Mouse (Mus musculus) CH12.LX (cell line): Measurements from ENCODE around the gene 1810043G02Rik. TPM values are rescaled to one million over a fixed set of nuclear protein-coding genes. Genes with fewer than 3 reads are reported as not detected.

Experiments used
- DNase-seq: peaks from one replicate; pipeline ENCODE4 v3.0.0-alpha.2; 2013; ENCODE audit errors: extremely low read depth
- H3K27ac ChIP-seq: 2 replicates; pipeline ENCODE4 v1.5.1; 2012; ENCODE audit warnings: low read depth, mild to moderate bottlenecking, control low read depth, moderate library complexity; ENCODE audit not compliant: insufficient read depth
- H3K27me3 ChIP-seq: replicated peaks from 2 replicates; pipeline ENCODE3; 2012; ENCODE audit warnings: inconsistent platforms
- H3K36me3 ChIP-seq, 2 experiments: replicated peaks in 1 of 2; 2 replicates each; pipeline versions ENCODE3 to v1.6.1; 2012; ENCODE audit warnings: inconsistent platforms in 1 of 2, low read length in 1 of 2, mild to moderate bottlenecking in 1 of 2, mixed read lengths in 1 of 2, moderate library complexity in 1 of 2; ENCODE audit not compliant: control insufficient read depth in 1 of 2, insufficient read depth in 1 of 2
- H3K4me1 ChIP-seq, 2 experiments: 2 replicates each; pipeline ENCODE4 v1.6.1; 2012; ENCODE audit warnings: inconsistent platforms in 1 of 2, moderate library complexity in 1 of 2; ENCODE audit not compliant: insufficient read depth in 2 of 2, control insufficient read depth in 1 of 2
- H3K4me2 ChIP-seq: 2 replicates; pipeline ENCODE4 v1.6.1; 2012; ENCODE audit warnings: low read depth, mild to moderate bottlenecking, control low read depth; ENCODE audit not compliant: poor library complexity, insufficient read depth, severe bottlenecking
- H3K4me3 ChIP-seq, 3 experiments: fragments of 150-350 bp in 1 of 3; sonication (generic) in 1 of 3; replicated peaks in 1 of 3; 2 replicates each; pipeline versions ENCODE3 to v1.5.1; 2011 to 2012; ENCODE audit warnings: low read depth in 2 of 3, low read length in 2 of 3, mild to moderate bottlenecking in 2 of 3, moderate library complexity in 2 of 3, control low read depth in 1 of 3, improper control_type of control experiment in 1 of 3, inconsistent platforms in 1 of 3, mixed read lengths in 1 of 3; ENCODE audit not compliant: poor library complexity in 1 of 3
- H3K79me2 ChIP-seq: replicated peaks from 2 replicates; pipeline ENCODE4 v1.6.1; 2012; ENCODE audit warnings: mild to moderate bottlenecking, moderate library complexity; ENCODE audit not compliant: control insufficient read depth, poor library complexity, insufficient read depth, severe bottlenecking; ENCODE audit errors: extremely low read depth
- H3K9ac ChIP-seq: 2 replicates; pipeline ENCODE4 v1.6.1; 2012; ENCODE audit warnings: low read depth, mild to moderate bottlenecking, control low read depth, moderate library complexity; ENCODE audit not compliant: insufficient read depth
- H3K9me3 ChIP-seq: replicated peaks from 2 replicates; pipeline ENCODE3; 2012; ENCODE audit warnings: low read length, inconsistent platforms, mixed read lengths
- BHLHE40 ChIP-seq: IDR thresholded peaks from 2 replicates; pipeline ENCODE4 v1.6.1; 2011; ENCODE audit warnings: mild to moderate bottlenecking, low read depth, low read length, improper control_type of control experiment
- CHD2 ChIP-seq: IDR thresholded peaks from 2 replicates; pipeline ENCODE4 v1.6.1; 2011; ENCODE audit warnings: low read length, improper control_type of control experiment
- ELF1 ChIP-seq: IDR thresholded peaks from 2 replicates; pipeline ENCODE4 v1.6.1; 2014; ENCODE audit warnings: low read depth, mild to moderate bottlenecking, inconsistent platforms, low read length, improper control_type of control experiment
- EP300 ChIP-seq: IDR thresholded peaks from 2 replicates; pipeline ENCODE4 v1.6.1; 2011; ENCODE audit warnings: low read length, improper control_type of control experiment
- GABPA ChIP-seq: IDR thresholded peaks from 2 replicates; pipeline ENCODE4 v1.6.1; 2012; ENCODE audit warnings: low read depth, low read length, improper control_type of control experiment, inconsistent platforms; ENCODE audit not compliant: insufficient replicate concordance
- HCFC1 ChIP-seq: IDR thresholded peaks from 2 replicates; pipeline ENCODE4 v1.6.1; 2012; ENCODE audit warnings: low read depth, mild to moderate bottlenecking, inconsistent platforms, low read length, improper control_type of control experiment
- IRF4 ChIP-seq: IDR thresholded peaks from 2 replicates; pipeline ENCODE4 v1.6.1; 2014; ENCODE audit warnings: low read depth, mild to moderate bottlenecking, inconsistent platforms, low read length, improper control_type of control experiment
- KAT2A ChIP-seq: IDR thresholded peaks from 2 replicates; pipeline ENCODE4 v1.6.1; 2012; ENCODE audit warnings: low read length, improper control_type of control experiment, inconsistent platforms; ENCODE audit not compliant: insufficient replicate concordance
- MAX ChIP-seq: IDR thresholded peaks from 2 replicates; pipeline ENCODE4 v1.6.1; 2011; ENCODE audit warnings: low read length, improper control_type of control experiment
- MEF2A ChIP-seq: IDR thresholded peaks from 2 replicates; pipeline ENCODE4 v1.6.1; 2014; ENCODE audit warnings: low read depth, mild to moderate bottlenecking, inconsistent platforms, low read length, improper control_type of control experiment, borderline replicate concordance
- MXI1 ChIP-seq: IDR thresholded peaks from 2 replicates; pipeline ENCODE4 v1.6.1; 2011; ENCODE audit warnings: mild to moderate bottlenecking, low read depth, low read length, improper control_type of control experiment
- NELFE ChIP-seq: IDR thresholded peaks from 2 replicates; pipeline ENCODE4 v1.6.1; 2011; ENCODE audit warnings: low read depth, low read length, improper control_type of control experiment
- NRF1 ChIP-seq: IDR thresholded peaks from 2 replicates; pipeline ENCODE4 v1.6.1; 2014; ENCODE audit warnings: low read depth, mild to moderate bottlenecking, inconsistent platforms, low read length, improper control_type of control experiment, moderate library complexity
- PAX5 ChIP-seq: IDR thresholded peaks from 2 replicates; pipeline ENCODE4 v1.6.1; 2012; ENCODE audit warnings: low read length, inconsistent platforms, mixed read lengths
- POLR2A ChIP-seq: IDR thresholded peaks from 2 replicates; pipeline ENCODE4 v1.6.1; 2011; ENCODE audit warnings: low read depth, mild to moderate bottlenecking, improper control_type of control experiment, low read length
- POLR2AphosphoS2 ChIP-seq: IDR thresholded peaks from 2 replicates; pipeline ENCODE4 v1.6.1; 2011; ENCODE audit warnings: low read depth, low read length, improper control_type of control experiment
- RCOR1 ChIP-seq: conservative IDR thresholded peaks from 2 replicates; pipeline ENCODE4 v1.6.1; 2012; ENCODE audit warnings: low read depth, mild to moderate bottlenecking, inconsistent platforms, low read length, improper control_type of control experiment
- SIN3A ChIP-seq: IDR thresholded peaks from 2 replicates; pipeline ENCODE4 v1.6.1; 2012; ENCODE audit warnings: low read length, improper control_type of control experiment, inconsistent platforms
- SMC3 ChIP-seq: IDR thresholded peaks from 2 replicates; pipeline ENCODE4 v1.6.1; 2011; ENCODE audit warnings: low read depth, low read length, improper control_type of control experiment
- TCF12 ChIP-seq: IDR thresholded peaks from 2 replicates; pipeline ENCODE4 v1.6.1; 2014; ENCODE audit warnings: low read depth, mild to moderate bottlenecking, inconsistent platforms, low read length, improper control_type of control experiment
- UBTF ChIP-seq: IDR thresholded peaks from 2 replicates; pipeline ENCODE4 v1.6.1; 2012; ENCODE audit warnings: low read depth, mild to moderate bottlenecking, inconsistent platforms, low read length, improper control_type of control experiment, moderate library complexity
- USF1 ChIP-seq: IDR thresholded peaks from 2 replicates; pipeline ENCODE4 v1.6.1; 2014; ENCODE audit warnings: low read depth, mild to moderate bottlenecking, inconsistent platforms, low read length, improper control_type of control experiment
- USF2 ChIP-seq: conservative IDR thresholded peaks from 2 replicates; pipeline ENCODE4 v1.6.1; 2011; ENCODE audit warnings: low read depth, low read length, improper control_type of control experiment
- ZKSCAN1 ChIP-seq: IDR thresholded peaks from 2 replicates; pipeline ENCODE4 v1.6.1; 2012; ENCODE audit warnings: low read depth, inconsistent platforms, low read length, improper control_type of control experiment, borderline replicate concordance
- ZMIZ1 ChIP-seq: IDR thresholded peaks from 2 replicates; pipeline ENCODE4 v1.6.1; 2012; ENCODE audit warnings: low read depth, mild to moderate bottlenecking, inconsistent platforms, low read length, improper control_type of control experiment
- ZNF384 ChIP-seq: IDR thresholded peaks from 2 replicates; pipeline ENCODE4 v1.6.1; 2012; ENCODE audit warnings: low read depth, low read length, improper control_type of control experiment, inconsistent platforms
- dilution Hi-C: fragments of 300-500 bp; cut with MboI; formaldehyde crosslinking; loops from 2 replicates; pipeline ENCODE4 v1.14.3; 2020; ENCODE audit warnings: low sequenced_read_pairs; ENCODE audit not compliant: extremely low pct_unique_long_range_greater_than_20kb, extremely low pct_ligation_motif_present
- in situ Hi-C: fragments of 300-500 bp; cut with MboI; formaldehyde crosslinking; loops from 3 replicates; pipeline ENCODE4 v1.14.3; 2019; ENCODE audit warnings: low sequenced_read_pairs, low pct_ligation_motif_present, low pct_unique_long_range_greater_than_20kb, mixed read lengths
- polyA plus RNA-seq: library from polyadenylated mRNA; unstranded; fragments of >175 nt; gene quantifications from 2 replicates; pipeline ENCODE4 v1.2.1, GENCODE M21; 2012; ENCODE audit warnings: low read depth; ENCODE audit not compliant: insufficient read length
- total RNA-seq, 2 experiments: library from RNA; depleted of rRNA; stranded (reverse); fragments of 300-350 nt in 1 of 2; fragments of >200 nt in 1 of 2; gene quantifications; 2 replicates each; pipeline ENCODE4 v1.2.3; 2012 to 2014

The 1810043G02Rik gene
- total RNA-seq (2012; rRNA removed) (5.1 and 6.2 TPM in 2 replicates), total RNA-seq (2014; rRNA removed) (3.3 and 4.1 TPM in 2 replicates), polyA plus RNA-seq (3.3 and 4.3 TPM in 2 replicates)

DNA sequence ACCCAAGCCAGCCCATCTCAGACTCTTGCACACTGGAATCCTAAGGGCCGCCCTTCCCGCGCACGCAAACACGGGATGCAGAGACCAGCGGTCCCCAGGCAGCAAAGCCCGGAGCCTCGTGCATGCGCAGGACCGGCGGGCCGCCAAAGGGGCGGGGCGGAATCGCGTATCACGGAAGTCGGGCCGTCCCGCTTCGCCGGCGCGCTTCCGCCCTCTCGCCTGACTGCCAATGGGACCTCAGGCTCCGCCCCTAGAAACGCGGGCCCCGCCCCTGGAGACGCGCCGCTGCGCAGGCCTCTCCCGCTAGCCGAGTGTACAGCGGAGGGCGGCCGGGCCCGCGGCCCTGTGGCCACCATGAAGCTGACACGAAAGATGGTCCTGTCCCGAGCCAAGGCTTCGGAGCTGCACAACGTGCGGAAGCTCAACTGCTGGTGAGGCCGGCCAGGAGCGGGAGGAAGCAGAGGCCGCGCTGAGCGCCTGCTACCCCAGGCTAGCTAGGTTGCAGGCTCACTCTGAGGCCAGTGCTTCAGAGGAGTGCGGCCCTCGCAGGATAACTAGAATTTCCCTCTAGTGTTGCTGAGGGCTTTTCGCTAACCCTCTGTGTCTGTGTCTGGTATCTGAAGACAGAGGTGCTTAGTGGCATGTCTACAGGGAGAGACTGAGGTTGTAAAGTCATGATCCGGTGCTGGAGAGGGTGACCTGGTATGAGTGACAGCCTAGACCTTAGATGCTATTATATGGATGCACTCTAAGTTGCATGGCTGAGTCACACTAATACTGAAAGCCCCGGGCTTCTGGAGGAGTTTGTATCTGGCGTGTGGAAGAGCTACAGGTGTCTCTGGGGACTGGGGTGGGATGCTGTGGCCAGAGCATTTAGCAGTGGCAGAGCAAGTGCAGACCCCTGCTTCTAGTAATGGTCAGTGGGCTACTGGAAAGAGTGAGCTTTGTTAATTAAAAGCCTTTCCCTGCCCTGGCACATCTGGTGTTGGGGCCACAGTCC lies at the start of gene 1810043G02Rik:
TSS of gene 1810043G02Rik (plus strand) at position 174 of the 1,000 bp plus-strand sequence.
- Histone ChIP-seq H3K4me3 (peak within 1 kb of the TSS; percentile 61 to 80 (median 62)), H3K4me2 (peak within 1 kb of the TSS; percentile 79), H3K79me2 (no peaks in the 10 kb centered on the region), H3K9ac (peak within 1 kb of the TSS; percentile 63), H3K4me1 (peaks cover 4 to 13% of the 10 kb centered on the region in 2 experiments; a peak in 2 of 4 replicates), H3K27ac (no peak within 1 kb of the TSS), H3K9me3 (no peaks in the 10 kb centered on the region), H3K36me3 (peaks cover 0 to 17% of the 10 kb centered on the region in 2 experiments), H3K27me3 (peaks cover 35% of the 10 kb centered on the region)
- TF ChIP-seq ZKSCAN1 = no peak
- TF ChIP-seq UBTF = no peak
- TF ChIP-seq RCOR1 = no peak
- TF ChIP-seq ZNF384 = no peak
- TF ChIP-seq ELF1 = peak; percentile 100
- TF ChIP-seq BHLHE40 = no peak; the same call in 1 of the 2 replicates
- TF ChIP-seq ZMIZ1 = no peak
- peak; percentile 96 for TF ChIP-seq NRF1
- no peak for TF ChIP-seq USF1
- no peak for TF ChIP-seq MEF2A
- no peak for TF ChIP-seq SMC3
- 0 out of 2 replicates have a peak, but pooled peaks have one; percentile 66 for TF ChIP-seq MAX
- no peak for TF ChIP-seq POLR2AphosphoS2
- TF ChIP-seq EP300 = no peak
- no peak for TF ChIP-seq PAX5
- TF ChIP-seq USF2 = no peak
- TF ChIP-seq IRF4 = no peak
- TF ChIP-seq NELFE = peak; percentile 84
- no peak for TF ChIP-seq CHD2
- TF ChIP-seq MXI1 = peak; percentile 91
- no peak for TF ChIP-seq GABPA
- peak; percentile 68; the same call in 1 of the 2 replicates for TF ChIP-seq TCF12
- TF ChIP-seq KAT2A = no peak
- no peak; the same call in 1 of the 2 replicates for TF ChIP-seq SIN3A
- TF ChIP-seq HCFC1 = peak; percentile 85
- peak; percentile 91 for TF ChIP-seq POLR2A
- dilution Hi-C loops = no loop called here
- in situ Hi-C loops = no loop called here
- peak; percentile 94 for DNase-seq
